Mouse (Mus musculus) adrenal gland, adult 18-20 months (tissue): ENCODE results near the gene Mpz. TPM values are rescaled to one million over a fixed set of nuclear protein-coding genes. Genes with fewer than 3 reads are reported as not detected.

Experiments
- total RNA-seq, 2 experiments: library from RNA; stranded (reverse); gene quantifications; 1 replicate in 1 of 2; 2 replicates in 1 of 2; pipeline ENCODE4 v1.2.3; 2021

The Mpz gene
- total RNA-seq, 2 experiments from 2014 or later = 0.73 to 1.2 TPM

Other genes starting within 250 kb of the Mpz start
- gene Fcrlb, start 237.8 kb upstream of the Mpz start, total RNA-seq = not detected
- under 1 TPM in 1 of 2 experiments, not detected in 1; 0.54 TPM for gene Fcrla, start 223.1 kb upstream of the Mpz start, total RNA-seq
- gene Fcgr2b, start 174.2 kb upstream of the Mpz start, total RNA-seq = 10 to 100 TPM in 1 of 2 experiments, 1 to 10 TPM in 1; 7.0 to 15.6 TPM
- gene Fcgr4, start 131.8 kb upstream of the Mpz start, total RNA-seq = 10 to 100 TPM in 1 of 2 experiments, 1 to 10 TPM in 1; 5.8 to 13.0 TPM
- gene Fcgr3, start 85.8 kb upstream of the Mpz start, total RNA-seq = 10 to 100 TPM; 17.7 to 32.8 TPM
- 1 to 10 TPM; 3.0 to 4.2 TPM for gene Cfap126, start 36.8 kb upstream of the Mpz start, total RNA-seq
- gene Sdhc, start 108 bp upstream of the Mpz start, total RNA-seq = 100 to 1,000 TPM; 450 to 629 TPM
- 10 to 100 TPM; 51.7 to 52.5 TPM for gene Pcp4l1, start 45.6 kb downstream of the Mpz start, total RNA-seq
- not detected for gene Nr1i3, start 63.3 kb downstream of the Mpz start, total RNA-seq
- gene Tomm40l, start 71.8 kb downstream of the Mpz start, total RNA-seq = 10 to 100 TPM; 47.7 to 67.0 TPM
- gene Apoa2, start 74.3 kb downstream of the Mpz start, total RNA-seq = 1 to 10 TPM; 4.2 to 4.6 TPM
- 10 to 100 TPM; 23.2 to 46.7 TPM for gene Fcer1g, start 83.7 kb downstream of the Mpz start, total RNA-seq
- gene Adamts4, start 99.7 kb downstream of the Mpz start, total RNA-seq = 1 to 10 TPM; 1.5 to 3.8 TPM
- gene Ndufs2, start 100.7 kb downstream of the Mpz start, total RNA-seq = 1,000 to 10,000 TPM in 1 of 2 experiments, 100 to 1,000 TPM in 1; 683 to 1,034 TPM
- 10 to 100 TPM; 30.5 to 37.8 TPM for gene B4galt3, start 119.6 kb downstream of the Mpz start, total RNA-seq
- 10 to 100 TPM; 39.4 to 43.1 TPM for gene Ppox, start 130.5 kb downstream of the Mpz start, total RNA-seq
- gene Usp21, start 137.3 kb downstream of the Mpz start, total RNA-seq = 10 to 100 TPM; 38.5 to 41.8 TPM
- 100 to 1,000 TPM; 147 to 168 TPM for gene Ufc1, start 144.3 kb downstream of the Mpz start, total RNA-seq
- 10 to 100 TPM; 38.1 to 38.3 TPM for gene Dedd, start 178.4 kb downstream of the Mpz start, total RNA-seq
- gene Nit1, start 194.9 kb downstream of the Mpz start, total RNA-seq = 10 to 100 TPM; 68.9 to 71.0 TPM
- gene Pfdn2, start 195.0 kb downstream of the Mpz start, total RNA-seq = 100 to 1,000 TPM; 137 to 168 TPM
- gene Klhdc9, start 210.1 kb downstream of the Mpz start, total RNA-seq = 1 to 10 TPM; 1.3 to 2.4 TPM
- gene Nectin4, start 219.4 kb downstream of the Mpz start, total RNA-seq = under 1 TPM; 0.20 to 0.45 TPM
- 1 to 10 TPM; 3.6 to 6.8 TPM for gene Arhgap30, start 238.2 kb downstream of the Mpz start, total RNA-seq